Mouse (Mus musculus): ENCODE measurements around the gene Cdx2.

Cdx2 gene

GRCm38 (mm10) chr5:147292506-147293120 is 14.5 kb downstream of the Cdx2 start:
- no peak for DNase-seq (ENCODE audit: low spot score)

GRCm38 (mm10) chr5:147291764-147292505 is 15.1 kb downstream of the Cdx2 start:
- DNase-seq (ENCODE audit: low spot score), result no peak

- no peak for DNase-seq (ENCODE audit: low spot score)
Measured at GRCm38 (mm10) chr5:147284365-147284764, 22.7 kb downstream of the Cdx2 start.

- DNase-seq (ENCODE audit: low spot score), result no peak
Measured at GRCm38 (mm10) chr5:147277547-147277925, 29.5 kb downstream of the Cdx2 start.

- no peak for DNase-seq (ENCODE audit: low spot score)
Measured at GRCm38 (mm10) chr5:147276701-147277546, 30.1 kb downstream of the Cdx2 start.

- DNase-seq (ENCODE audit: low spot score), result no peak
Measured at GRCm38 (mm10) chr5:147275761-147276160, 31.3 kb downstream of the Cdx2 start.

- DNase-seq (ENCODE audit: low spot score), result no peak
Measured at GRCm38 (mm10) chr5:147274174-147275141, 32.6 kb downstream of the Cdx2 start.

GRCm38 (mm10) chr5:147272808-147273345 is 34.2 kb downstream of the Cdx2 start:
- DNase-seq (ENCODE audit: low spot score), result no peak

GRCm38 (mm10) chr5:147272046-147272807 is 34.8 kb downstream of the Cdx2 start:
- no peak for DNase-seq (ENCODE audit: low spot score)

- DNase-seq (ENCODE audit: low spot score), result no peak
Measured at GRCm38 (mm10) chr5:147270673-147271655, 36.1 kb downstream of the Cdx2 start.

- DNase-seq (ENCODE audit: low spot score), result no peak
Measured at GRCm38 (mm10) chr5:147269926-147270672, 37.0 kb downstream of the Cdx2 start, which contains the start of gene Pdx1. Gene Pdx1 (plus strand): TSS chr5:147269959.

GRCm38 (mm10) chr5:147269371-147269770 is 37.7 kb downstream of the Cdx2 start:
- no peak for DNase-seq (ENCODE audit: low spot score)

GRCm38 (mm10) chr5:147268728-147269127 is 38.3 kb downstream of the Cdx2 start:
- no peak for DNase-seq (ENCODE audit: low spot score)

GRCm38 (mm10) chr5:147267434-147267833 is 39.6 kb downstream of the Cdx2 start:
- no peak for DNase-seq (ENCODE audit: low spot score)

GRCm38 (mm10) chr5:147263945-147264344 is 43.1 kb downstream of the Cdx2 start:
- no peak for DNase-seq (ENCODE audit: low spot score)

GRCm38 (mm10) chr5:147261899-147262541 is 45.0 kb downstream of the Cdx2 start:
- DNase-seq (ENCODE audit: low spot score), result no peak

- DNase-seq (ENCODE audit: low spot score), result no peak
Measured at GRCm38 (mm10) chr5:147260778-147261177, 46.3 kb downstream of the Cdx2 start.

GRCm38 (mm10) chr5:147260189-147260588 is 46.9 kb downstream of the Cdx2 start:
- no peak for DNase-seq (ENCODE audit: low spot score)
